Mouse (Mus musculus): ENCODE measurements at regions not wholly inside any gene's neighbourhood (a gene's known extent, or its start where the extent isn't known, plus 50 kb on each side); places are given as distances from the start of the nearest gene placed in this dataset.
"Not testable (repeated sequence)": the region's sequence is repeated elsewhere in the genome, so short reads cannot be mapped to it uniquely, and the experiment has no call there.

- not testable (repeated sequence) for DNase-seq (ENCODE audit: low read depth, low spot score); H3K27me3 ChIP-seq (ENCODE audit: control insufficient read depth, insufficient read depth, low read length, poor library complexity, severe bottlenecking); H3K36me3 ChIP-seq (ENCODE audit: control insufficient read depth, insufficient read depth, low read length, poor library complexity, severe bottlenecking)
These were observed 119.2 kb upstream of the Gm21119 start for GRCm38 (mm10) chr8:20495542-20495941.

- DNase-seq (ENCODE audit: low read depth, low spot score): peak; percentile 0
- H3K36me3 ChIP-seq (ENCODE audit: control insufficient read depth, insufficient read depth, low read length, poor library complexity, severe bottlenecking); H3K27me3 ChIP-seq (ENCODE audit: control insufficient read depth, insufficient read depth, low read length, poor library complexity, severe bottlenecking): not testable (repeated sequence)
These were observed 100.8 kb upstream of the Gm21119 start for GRCm38 (mm10) chr8:20513920-20514319.

GRCm38 (mm10) chr8:20516324-20516830, 98.3 kb upstream of the Gm21119 start:
- not testable (repeated sequence) for H3K27me3 ChIP-seq (ENCODE audit: control insufficient read depth, insufficient read depth, low read length, poor library complexity, severe bottlenecking); DNase-seq (ENCODE audit: low read depth, low spot score); H3K36me3 ChIP-seq (ENCODE audit: control insufficient read depth, insufficient read depth, low read length, poor library complexity, severe bottlenecking)

GRCm38 (mm10) chr8:20517551-20517950, 97.2 kb upstream of the Gm21119 start:
- DNase-seq (ENCODE audit: low read depth, low spot score); H3K27me3 ChIP-seq (ENCODE audit: control insufficient read depth, insufficient read depth, low read length, poor library complexity, severe bottlenecking); H3K36me3 ChIP-seq (ENCODE audit: control insufficient read depth, insufficient read depth, low read length, poor library complexity, severe bottlenecking): not testable (repeated sequence)

- not testable (repeated sequence) for DNase-seq (ENCODE audit: low read depth, low spot score); H3K36me3 ChIP-seq (ENCODE audit: control insufficient read depth, insufficient read depth, low read length, poor library complexity, severe bottlenecking); H3K27me3 ChIP-seq (ENCODE audit: control insufficient read depth, insufficient read depth, low read length, poor library complexity, severe bottlenecking)
These were observed 90.2 kb upstream of the Gm21119 start for GRCm38 (mm10) chr8:20524539-20524938.

- H3K36me3 ChIP-seq (ENCODE audit: control insufficient read depth, insufficient read depth, low read length, poor library complexity, severe bottlenecking); H3K27me3 ChIP-seq (ENCODE audit: control insufficient read depth, insufficient read depth, low read length, poor library complexity, severe bottlenecking); DNase-seq (ENCODE audit: low read depth, low spot score): not testable (repeated sequence)
These were observed 85.7 kb upstream of the Gm21119 start for GRCm38 (mm10) chr8:20529048-20529447.

GRCm38 (mm10) chr8:20539031-20539430, 75.7 kb upstream of the Gm21119 start:
- DNase-seq (ENCODE audit: low read depth, low spot score); H3K36me3 ChIP-seq (ENCODE audit: control insufficient read depth, insufficient read depth, low read length, poor library complexity, severe bottlenecking); H3K27me3 ChIP-seq (ENCODE audit: control insufficient read depth, insufficient read depth, low read length, poor library complexity, severe bottlenecking): not testable (repeated sequence)

- not testable (repeated sequence) for DNase-seq (ENCODE audit: low read depth, low spot score); H3K27me3 ChIP-seq (ENCODE audit: control insufficient read depth, insufficient read depth, low read length, poor library complexity, severe bottlenecking); H3K36me3 ChIP-seq (ENCODE audit: control insufficient read depth, insufficient read depth, low read length, poor library complexity, severe bottlenecking)
These were observed 70.6 kb upstream of the Gm21119 start for GRCm38 (mm10) chr8:20544084-20544483.

GRCm38 (mm10) chr8:20545347-20545746, 69.4 kb upstream of the Gm21119 start:
- not testable (repeated sequence) for DNase-seq (ENCODE audit: low read depth, low spot score); H3K36me3 ChIP-seq (ENCODE audit: control insufficient read depth, insufficient read depth, low read length, poor library complexity, severe bottlenecking); H3K27me3 ChIP-seq (ENCODE audit: control insufficient read depth, insufficient read depth, low read length, poor library complexity, severe bottlenecking)

- not testable (repeated sequence) for H3K36me3 ChIP-seq (ENCODE audit: control insufficient read depth, insufficient read depth, low read length, poor library complexity, severe bottlenecking); DNase-seq (ENCODE audit: low read depth, low spot score); H3K27me3 ChIP-seq (ENCODE audit: control insufficient read depth, insufficient read depth, low read length, poor library complexity, severe bottlenecking)
These were observed 68.3 kb upstream of the Gm21119 start for GRCm38 (mm10) chr8:20546401-20546800.

- H3K36me3 ChIP-seq (ENCODE audit: control insufficient read depth, insufficient read depth, low read length, poor library complexity, severe bottlenecking); H3K27me3 ChIP-seq (ENCODE audit: control insufficient read depth, insufficient read depth, low read length, poor library complexity, severe bottlenecking): not testable (repeated sequence)
- DNase-seq (ENCODE audit: low read depth, low spot score): peak; percentile 41
These were observed 64.5 kb upstream of the Gm21119 start for GRCm38 (mm10) chr8:20550054-20550778.

- H3K27me3 ChIP-seq (ENCODE audit: control insufficient read depth, insufficient read depth, low read length, poor library complexity, severe bottlenecking); H3K36me3 ChIP-seq (ENCODE audit: control insufficient read depth, insufficient read depth, low read length, poor library complexity, severe bottlenecking); DNase-seq (ENCODE audit: low read depth, low spot score): not testable (repeated sequence)
These were observed 58.1 kb upstream of the Gm21119 start for GRCm38 (mm10) chr8:20556501-20557181.

- H3K27me3 ChIP-seq (ENCODE audit: control insufficient read depth, insufficient read depth, low read length, poor library complexity, severe bottlenecking); H3K36me3 ChIP-seq (ENCODE audit: control insufficient read depth, insufficient read depth, low read length, poor library complexity, severe bottlenecking); DNase-seq (ENCODE audit: low read depth, low spot score): not testable (repeated sequence)
These were observed 57.5 kb upstream of the Gm21119 start for GRCm38 (mm10) chr8:20557184-20557583.

GRCm38 (mm10) chr8:20557609-20558008, 57.1 kb upstream of the Gm21119 start:
- not testable (repeated sequence) for H3K36me3 ChIP-seq (ENCODE audit: control insufficient read depth, insufficient read depth, low read length, poor library complexity, severe bottlenecking); H3K27me3 ChIP-seq (ENCODE audit: control insufficient read depth, insufficient read depth, low read length, poor library complexity, severe bottlenecking); DNase-seq (ENCODE audit: low read depth, low spot score)
